Mouse (Mus musculus) effector memory CD4-positive, alpha-beta T cell, adult 7 months (primary cell): Measurements from ENCODE around the gene Gm3252. TPM values are rescaled to one million over a fixed set of nuclear protein-coding genes. Genes with fewer than 3 reads are reported as not detected.

Experiments used
- polyA plus RNA-seq: library from polyadenylated mRNA; unstranded; fragments of 100-300 nt; shearing (Covaris generic); gene quantifications from one replicate; pipeline ENCODE4 v1.2.1, GENCODE M21; 2017

Gm3252 gene
- not detected for polyA plus RNA-seq

DNA sequence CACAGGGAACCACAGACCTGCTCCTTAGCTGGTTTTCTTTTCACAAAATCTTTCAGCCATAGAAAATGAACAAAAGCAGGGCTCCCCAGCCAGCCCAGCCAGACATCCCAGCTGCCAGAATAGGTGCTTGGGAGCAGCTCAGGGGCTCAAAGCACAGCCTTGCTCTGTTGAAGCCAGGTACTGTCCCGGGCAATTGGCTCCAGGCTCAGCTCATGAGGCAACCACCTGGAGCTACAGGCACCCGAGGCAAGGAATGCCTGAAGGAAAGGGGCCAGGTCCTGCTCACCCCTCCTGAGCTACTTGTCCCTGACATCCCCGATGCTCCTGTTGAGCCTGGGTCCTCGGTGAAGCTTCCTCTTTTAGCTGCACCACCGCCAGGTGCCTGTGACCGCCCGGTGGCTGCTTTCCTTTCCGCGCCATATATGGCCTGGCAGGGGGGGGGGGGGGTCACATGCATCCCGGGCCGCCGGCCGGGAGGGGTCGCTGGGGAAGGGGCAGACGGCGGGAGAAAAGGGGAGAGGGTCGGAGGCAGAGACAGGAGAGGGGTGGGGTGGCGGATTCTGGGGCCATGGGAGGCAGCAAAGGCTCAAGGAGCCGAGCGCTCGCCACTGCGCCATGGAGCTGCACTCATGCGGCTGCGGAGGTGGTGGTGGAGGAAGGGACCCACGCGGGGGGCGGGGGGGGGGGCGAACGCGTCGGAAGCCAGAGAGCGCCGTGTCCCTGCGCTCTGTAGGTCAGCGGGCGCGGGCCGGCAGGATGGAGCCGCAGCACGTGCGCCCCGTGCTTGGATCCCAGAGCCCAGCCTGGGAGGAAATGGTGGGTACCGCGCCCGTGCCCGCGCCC lies at the start of gene Gm3252:
TSS of gene Gm3252 (plus strand) at position 738 of the 843 bp plus-strand sequence.

GRCm38 (mm10) chr14:4708938-4709337 lies 17.6 kb upstream of the Gm3252 start, which contains the start of gene Gm7876:
TSS of gene Gm7876 (plus strand) at chr14:4709238.

GRCm38 (mm10) chr14:4776037-4776436 lies 49.5 kb downstream of the Gm3252 start, which contains the start of gene Gm9602:
TSS of gene Gm9602 (plus strand) at chr14:4776337.

Other genes with a start within 250 kb of the Gm3252 start
- gene Gm3182, start 245.0 kb upstream of the Gm3252 start, polyA plus RNA-seq: not detected
- not detected for gene Gm3047, start 171.4 kb upstream of the Gm3252 start, polyA plus RNA-seq
- not detected for gene Gm8159, start 94.4 kb upstream of the Gm3252 start, polyA plus RNA-seq
- gene Gm3239, start 62.6 kb upstream of the Gm3252 start, polyA plus RNA-seq: not detected
- not detected for gene Gm7876, start 17.5 kb upstream of the Gm3252 start, polyA plus RNA-seq
- not detected for gene Gm9602, start 49.6 kb downstream of the Gm3252 start, polyA plus RNA-seq
- gene Gm3269, start 111.3 kb downstream of the Gm3252 start, polyA plus RNA-seq: not detected
- not detected for gene Gm3264, start 128.8 kb downstream of the Gm3252 start, polyA plus RNA-seq
- not detected for gene Gm3278, start 165.6 kb downstream of the Gm3252 start, polyA plus RNA-seq